Mouse (Mus musculus) forebrain, embryonic 11.5 days (tissue): ENCODE results near the gene Ppp1r3d. TPM values are rescaled to one million over a fixed set of nuclear protein-coding genes. Genes with fewer than 3 reads are reported as not detected.

Source experiments
- ATAC-seq: fragments of 200-750 bp; cut with Nextera tagmentation; replicated peaks from 2 replicates; pipeline ENCODE4 v1.8.0; 2017; ENCODE audit warnings: moderate TSS enrichment; ENCODE audit not compliant: low FRiP score
- DNase-seq: peaks from one replicate; pipeline ENCODE4 v3.0.0-alpha.2; 2017; ENCODE audit warnings: low spot score
- H3K27ac ChIP-seq: fragments of 300-500 bp; sonication (generic); 2 replicates; pipeline ENCODE4 v1.5.1; 2014; ENCODE audit warnings: low read depth, low read length
- H3K27me3 ChIP-seq: fragments of 300-500 bp; sonication (generic); 2 replicates; pipeline ENCODE4 v1.6.1; 2014; ENCODE audit warnings: mild to moderate bottlenecking, low read length, mixed read lengths; ENCODE audit not compliant: control insufficient read depth, insufficient read depth
- H3K36me3 ChIP-seq: fragments of 300-500 bp; sonication (generic); 2 replicates; pipeline ENCODE4 v1.6.1; 2014; ENCODE audit warnings: mild to moderate bottlenecking, low read length, moderate library complexity, mixed read lengths; ENCODE audit not compliant: control insufficient read depth, insufficient read depth
- H3K4me1 ChIP-seq: fragments of 300-500 bp; sonication (generic); replicated peaks from 2 replicates; pipeline ENCODE4 v1.6.1; 2014; ENCODE audit warnings: low read length, mixed read lengths; ENCODE audit not compliant: control insufficient read depth, insufficient read depth
- H3K4me2 ChIP-seq: fragments of 300-500 bp; sonication (generic); 2 replicates; pipeline ENCODE4 v1.6.1; 2014; ENCODE audit warnings: low read depth, mild to moderate bottlenecking, low read length, moderate library complexity, mixed read lengths; ENCODE audit not compliant: severe bottlenecking
- H3K4me3 ChIP-seq: fragments of 300-500 bp; sonication (generic); 2 replicates; pipeline ENCODE4 v1.5.1; 2014; ENCODE audit warnings: low read depth, low read length
- H3K9ac ChIP-seq: fragments of 300-500 bp; sonication (generic); 2 replicates; pipeline ENCODE4 v1.6.1; 2014; ENCODE audit warnings: low read length
- H3K9me3 ChIP-seq: fragments of 300-500 bp; sonication (generic); 2 replicates; pipeline ENCODE4 v1.6.1; 2016; ENCODE audit warnings: low read length, mixed read lengths; ENCODE audit not compliant: control insufficient read depth
- WGBS: fragments of 180-500 bp; shearing (Covaris S2); extraction: QIAGEN DNeasy Blood & Tissue Kit; methylation state at CpG from one replicate; pipeline ENCODE4 v1.1.7; 2014; 5-methylcytosine and 5-hydroxymethylcytosine counted together
- polyA plus RNA-seq: library from polyadenylated mRNA; unstranded; fragments of >200 nt; fragmentation: Nextera tagmentation; extraction: Ambion mirVana; gene quantifications from 2 replicates; pipeline ENCODE4 v1.2.1, GENCODE M21; 2014

Ppp1r3d gene
- 0.76 and 0.79 TPM in 2 replicates for polyA plus RNA-seq

DNA sequence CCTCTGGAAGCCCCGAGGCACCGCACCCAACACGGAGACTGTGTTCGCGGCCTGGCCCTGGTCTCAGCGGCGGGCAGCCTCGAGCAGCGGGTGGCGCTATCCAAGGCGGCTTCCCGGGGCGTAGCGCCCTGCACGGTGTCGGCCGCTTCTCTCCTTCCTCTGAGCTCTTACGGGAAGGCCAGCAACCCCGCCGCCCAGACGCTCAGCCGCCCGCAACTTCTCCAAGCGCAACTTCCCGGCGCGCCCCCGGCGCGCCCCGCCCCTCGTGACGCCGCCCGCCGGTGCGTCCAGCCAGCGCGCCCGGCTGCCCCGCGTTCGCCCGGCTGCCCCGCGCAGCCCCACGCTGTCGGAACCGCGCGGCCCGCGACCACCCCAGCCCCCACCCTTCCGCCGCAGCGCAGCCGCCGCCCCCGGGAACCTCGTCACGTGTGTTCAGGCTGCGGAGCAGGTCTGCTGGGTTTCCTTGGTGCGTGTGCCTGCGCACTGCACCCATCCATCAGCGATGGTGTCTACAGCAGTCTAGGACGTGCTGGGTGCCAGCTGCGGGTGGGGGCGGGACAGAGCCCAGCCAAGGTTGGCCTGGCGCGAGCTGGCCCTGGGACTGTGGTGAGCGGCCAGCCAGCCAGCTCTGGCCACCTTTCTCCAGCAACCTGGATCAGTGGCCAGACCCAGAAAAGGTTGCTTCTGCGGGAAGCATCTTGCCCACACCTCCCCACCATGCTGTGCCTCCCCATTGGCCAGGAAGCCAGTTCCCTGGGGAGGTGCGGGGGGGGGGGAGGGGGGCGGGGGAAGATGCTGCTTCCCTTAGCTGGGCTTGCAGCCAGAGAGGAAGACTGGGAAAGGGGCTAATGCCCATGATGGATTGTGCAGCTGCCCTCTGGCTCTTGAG is at the start of gene Ppp1r3d, which contains the start of gene Fam217b:
Gene Ppp1r3d (minus strand): TSS at position 212 of the 889 bp plus-strand sequence.
Gene Fam217b (plus strand): TSS at position 264 of the 889 bp plus-strand sequence.
- under 1% methylated on average over 69 of the region's 74 CpGs for WGBS
- Histone ChIP-seq H3K9me3 (no peaks in the 10 kb centered on the region), H3K9ac (peak within 1 kb of the TSS; percentile 52), H3K36me3 (no peaks in the 10 kb centered on the region), H3K27ac (no peak within 1 kb of the TSS), H3K4me3 (peak within 1 kb of the TSS; percentile 71), H3K4me2 (peak within 1 kb of the TSS; percentile 84), H3K27me3 (peaks cover 14% of the 10 kb centered on the region), H3K4me1 (peaks cover 5% of the 10 kb centered on the region; the same call in 1 of the 2 replicates)
- ATAC-seq = peak; percentile 80
- peak; percentile 74 for DNase-seq

DNA sequence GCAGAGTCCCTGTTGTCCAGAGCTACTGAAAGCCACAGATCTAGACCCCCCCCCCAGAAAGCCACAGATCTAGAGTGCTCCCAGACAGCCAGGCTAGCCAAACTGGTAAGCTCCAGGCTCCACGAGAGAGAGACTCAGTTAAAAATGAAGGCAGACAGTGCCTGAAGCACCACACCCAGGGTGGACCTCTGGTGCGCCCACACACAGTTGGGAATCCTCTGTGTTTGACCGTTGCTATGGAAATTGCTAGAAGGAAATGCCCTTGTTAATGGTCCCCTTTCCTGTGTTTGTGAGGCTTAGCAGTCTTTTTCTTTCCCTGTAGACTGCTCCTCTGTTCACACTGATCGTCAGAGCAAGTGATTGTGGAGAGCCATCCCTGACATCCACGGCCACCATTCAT is 46.1 kb upstream of the Ppp1r3d start:
- Histone ChIP-seq H3K9ac (no peak overlapping the region), H3K4me1 (no peaks in the 10 kb centered on the region), H3K27me3 (no peaks in the 10 kb centered on the region), H3K4me3 (no peak overlapping the region), H3K9me3 (no peaks in the 10 kb centered on the region), H3K27ac (no peak overlapping the region), H3K4me2 (no peak overlapping the region), H3K36me3 (no peaks in the 10 kb centered on the region)
- WGBS = 72% methylated on average over 5 of the region's 5 CpGs
- DNase-seq = no peak
- no peak for ATAC-seq

DNA sequence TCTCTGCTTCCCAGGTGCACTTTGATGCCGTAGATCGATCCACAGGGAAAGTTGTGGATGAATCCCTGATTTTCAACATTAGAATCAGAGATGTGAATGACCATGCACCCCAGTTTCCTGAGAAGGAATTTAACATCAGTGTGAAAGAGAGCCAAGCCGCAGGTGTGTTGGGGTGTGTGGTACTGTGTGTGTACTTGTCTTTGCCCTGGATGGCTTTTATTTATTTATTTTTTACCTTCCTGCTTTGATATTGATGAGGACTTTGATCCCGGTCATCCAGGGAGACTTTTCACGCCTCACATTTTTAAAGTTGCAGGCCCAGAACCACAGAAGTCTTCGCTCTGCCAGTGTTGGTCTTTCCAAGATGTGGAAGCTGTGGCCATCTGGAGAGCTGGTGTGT is 43.1 kb upstream of the Ppp1r3d start:
- no peaks in the 10 kb centered on the region for H3K36me3 ChIP-seq
- 95% methylated on average over 6 of the region's 6 CpGs for WGBS
- DNase-seq (no peak), ATAC-seq (no peak)
- no peaks in the 10 kb centered on the region for H3K27me3 ChIP-seq
- no peak overlapping the region for H3K27ac ChIP-seq
- H3K9me3 ChIP-seq = no peaks in the 10 kb centered on the region
- H3K4me2 ChIP-seq = no peak overlapping the region
- no peak overlapping the region for H3K4me3 ChIP-seq
- H3K4me1 ChIP-seq = no peaks in the 10 kb centered on the region
- H3K9ac ChIP-seq = no peak overlapping the region

DNA sequence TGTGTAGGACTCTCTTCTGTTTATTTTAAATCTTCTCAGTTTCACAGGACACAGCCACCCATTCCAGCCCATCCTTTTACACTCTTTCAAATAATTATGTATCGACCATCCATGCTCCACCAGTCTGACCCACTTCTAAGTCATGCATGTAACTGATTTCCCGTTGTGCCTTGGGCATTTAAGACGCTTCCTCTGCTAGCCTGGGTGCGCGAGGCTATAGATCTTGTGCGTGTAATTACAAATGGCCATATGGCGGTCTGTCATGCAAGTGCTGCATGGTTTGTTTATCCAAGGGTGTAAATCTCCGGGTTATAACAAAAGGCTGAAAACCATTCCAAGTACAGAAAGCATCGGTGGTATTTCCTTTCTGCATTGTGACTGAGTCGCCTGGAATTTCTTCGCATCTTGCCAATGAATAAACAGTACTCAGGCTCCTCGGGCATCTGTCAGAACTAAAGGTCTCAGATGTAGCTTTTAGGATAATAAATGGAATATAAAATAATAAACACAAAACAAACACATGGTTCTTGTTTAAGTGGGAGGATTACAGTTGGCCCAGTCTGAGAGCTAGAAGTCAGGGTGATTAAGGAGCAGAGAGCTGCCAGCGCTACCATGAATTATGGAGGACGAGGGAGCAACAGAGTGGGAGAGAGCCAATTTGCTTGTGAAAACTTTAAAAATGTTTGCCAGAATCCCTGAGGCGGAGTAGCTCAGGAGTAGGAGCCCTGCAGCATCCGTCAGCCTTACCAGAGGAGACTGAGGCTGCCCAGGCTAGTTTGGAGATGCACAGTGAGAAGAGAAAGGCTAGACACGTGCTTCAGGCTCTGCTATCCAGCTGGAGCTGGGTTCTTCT is 40.6 kb upstream of the Ppp1r3d start:
- Histone ChIP-seq H3K27ac (peak overlapping the region; percentile 46; the same call in 1 of the 2 replicates), H3K36me3 (no peaks in the 10 kb centered on the region), H3K9ac (no peak overlapping the region), H3K9me3 (no peaks in the 10 kb centered on the region), H3K4me2 (no peak overlapping the region), H3K27me3 (no peaks in the 10 kb centered on the region), H3K4me3 (no peak overlapping the region), H3K4me1 (no peaks in the 10 kb centered on the region)
- DNase-seq (no peak), ATAC-seq (no peak)
- WGBS = 65% methylated on average over 17 of the region's 17 CpGs

DNA sequence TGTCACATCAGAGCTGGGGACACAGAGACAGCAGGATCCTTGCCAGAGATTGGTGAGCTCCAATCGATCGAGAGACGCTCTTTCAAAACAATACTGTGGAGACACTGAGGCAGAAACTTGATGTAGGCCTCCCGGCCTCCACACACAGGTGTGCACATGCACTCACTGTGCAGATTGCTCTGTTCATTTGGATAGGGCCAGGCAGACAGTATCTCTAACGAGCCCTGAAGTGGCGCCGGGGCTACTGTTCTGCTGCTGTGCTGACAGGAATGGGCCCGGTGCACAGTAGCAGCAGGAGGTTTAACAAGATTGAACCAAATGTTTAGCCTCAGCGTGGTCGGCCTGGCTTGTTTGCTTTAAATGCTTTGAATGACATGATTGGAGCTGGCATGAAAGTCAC is 36.7 kb upstream of the Ppp1r3d start:
- no peaks in the 10 kb centered on the region for H3K36me3 ChIP-seq
- H3K4me1 ChIP-seq = no peaks in the 10 kb centered on the region
- H3K4me3 ChIP-seq = no peak overlapping the region
- H3K4me2 ChIP-seq = no peak overlapping the region
- H3K27me3 ChIP-seq = no peaks in the 10 kb centered on the region
- no peak for ATAC-seq
- 69% methylated on average over 10 of the region's 10 CpGs for WGBS
- H3K27ac ChIP-seq = no peak overlapping the region
- no peaks in the 10 kb centered on the region for H3K9me3 ChIP-seq
- DNase-seq = no peak
- H3K9ac ChIP-seq = no peak overlapping the region

DNA sequence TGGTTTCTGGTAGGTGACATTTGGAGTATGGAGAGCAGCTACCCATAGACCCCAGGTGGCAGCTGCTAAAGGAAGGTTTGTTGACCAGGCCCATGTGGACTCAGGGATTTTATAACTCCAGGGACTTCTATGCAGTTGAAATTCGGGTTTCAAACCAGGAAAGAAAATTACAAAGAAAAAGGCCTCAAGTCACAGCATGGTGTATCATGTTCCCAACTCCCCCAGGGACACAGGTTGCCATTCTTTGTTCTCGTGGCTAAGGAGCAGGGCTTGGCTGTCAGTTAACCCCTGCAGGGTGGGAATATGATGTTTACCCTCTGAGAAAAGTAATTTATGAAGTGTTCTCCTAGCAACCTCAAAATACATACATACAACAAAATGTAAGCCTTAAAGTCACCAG is 36.0 kb upstream of the Ppp1r3d start:
- no peak for DNase-seq

DNA sequence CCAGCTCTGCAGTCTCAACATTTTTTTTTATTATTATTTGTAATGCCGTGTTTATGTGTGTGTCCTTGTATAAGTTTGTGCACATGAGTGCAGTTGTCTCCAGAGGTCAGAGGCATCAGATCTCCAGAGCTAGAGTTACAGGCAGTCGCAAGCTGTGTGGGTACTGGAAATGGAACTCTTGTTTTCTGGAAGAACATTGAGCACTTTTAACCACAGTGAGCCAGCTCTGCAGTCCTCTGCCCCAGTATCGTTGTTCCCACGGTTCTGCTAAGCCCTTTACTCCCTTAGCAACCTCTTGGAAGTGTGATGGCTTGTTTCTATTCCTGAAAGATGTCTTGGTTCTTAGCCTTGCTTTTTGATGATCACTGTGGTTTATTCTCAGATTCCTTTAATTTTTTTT is 35.1 kb upstream of the Ppp1r3d start:
- Histone ChIP-seq H3K4me3 (no peak overlapping the region), H3K9me3 (no peaks in the 10 kb centered on the region), H3K9ac (no peak overlapping the region), H3K4me2 (no peak overlapping the region), H3K27ac (no peak overlapping the region), H3K4me1 (no peaks in the 10 kb centered on the region), H3K27me3 (no peaks in the 10 kb centered on the region), H3K36me3 (no peaks in the 10 kb centered on the region)
- WGBS = 88% methylated on average over 4 of the region's 4 CpGs
- DNase-seq (no peak), ATAC-seq (no peak)

More for the DNA sequence above, 36.0 kb upstream of the Ppp1r3d start:
- no peak overlapping the region for H3K27ac ChIP-seq
- H3K4me3 ChIP-seq = no peak overlapping the region
- no peak overlapping the region for H3K4me2 ChIP-seq
- no peak overlapping the region for H3K9ac ChIP-seq
- no peaks in the 10 kb centered on the region for H3K36me3 ChIP-seq
- H3K9me3 ChIP-seq = no peaks in the 10 kb centered on the region
- WGBS = 14% methylated on average over 2 of the region's 2 CpGs
- no peak for ATAC-seq
- no peaks in the 10 kb centered on the region for H3K27me3 ChIP-seq
- no peaks in the 10 kb centered on the region for H3K4me1 ChIP-seq

DNA sequence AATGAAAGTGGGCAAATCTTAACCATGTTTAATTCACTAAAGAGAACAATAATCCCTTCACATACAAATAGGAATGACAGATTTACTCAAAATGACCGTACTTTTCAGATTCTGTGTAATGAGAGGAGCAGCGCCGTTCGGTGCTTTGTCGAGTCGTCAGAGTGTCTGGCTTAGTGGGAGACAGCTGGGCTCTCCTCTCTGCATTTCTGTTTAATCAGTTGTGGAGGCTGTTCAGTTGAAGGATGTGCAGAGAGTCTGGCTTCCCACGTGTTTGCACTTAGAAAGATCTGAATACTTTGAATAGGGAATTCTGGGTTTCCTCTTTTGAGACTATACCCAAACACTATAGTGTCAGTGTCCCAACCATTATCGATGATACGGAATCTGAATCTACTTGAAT is 23.0 kb upstream of the Ppp1r3d start:
- no peaks in the 10 kb centered on the region for H3K4me1 ChIP-seq
- H3K27me3 ChIP-seq = no peaks in the 10 kb centered on the region
- H3K9ac ChIP-seq = no peak overlapping the region
- no peak overlapping the region for H3K4me2 ChIP-seq
- WGBS = 69% methylated on average over 9 of the region's 9 CpGs
- H3K9me3 ChIP-seq = no peaks in the 10 kb centered on the region
- no peak overlapping the region for H3K27ac ChIP-seq
- no peaks in the 10 kb centered on the region for H3K36me3 ChIP-seq
- DNase-seq (no peak), ATAC-seq (no peak)
- H3K4me3 ChIP-seq = no peak overlapping the region
